Mouse (Mus musculus): ENCODE measurements around the gene Ramp1. TPM values are rescaled to one million over a fixed set of nuclear protein-coding genes. Genes with fewer than 3 reads are reported as not detected.

Gene Ramp1
- polyA plus RNA-seq, 1 experiment from 2014 or later, result 16.1 TPM

DNA sequence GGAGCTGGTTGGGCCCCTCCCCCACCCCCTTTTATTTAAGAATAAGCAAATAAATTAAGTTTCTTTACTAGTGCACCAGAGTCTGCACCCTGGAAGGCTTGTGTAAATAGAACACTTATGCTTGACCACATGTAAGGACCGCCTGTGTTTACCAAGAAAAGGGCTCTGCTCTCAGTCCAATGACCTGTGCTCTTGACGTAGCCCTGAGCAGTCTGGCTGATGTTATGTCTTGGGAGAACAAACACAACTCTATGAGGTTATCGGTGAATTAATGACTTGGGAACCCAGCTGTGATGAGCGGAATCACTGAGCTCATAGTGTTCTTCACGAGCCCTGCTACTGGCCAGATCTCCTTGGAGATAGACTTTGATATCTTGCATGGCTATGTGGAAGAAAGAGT lies 1.6 kb downstream of the Ramp1 start:
- H3K4me2 ChIP-seq, result peak overlapping the region; percentile 22; the same call in 1 of the 2 replicates

DNA sequence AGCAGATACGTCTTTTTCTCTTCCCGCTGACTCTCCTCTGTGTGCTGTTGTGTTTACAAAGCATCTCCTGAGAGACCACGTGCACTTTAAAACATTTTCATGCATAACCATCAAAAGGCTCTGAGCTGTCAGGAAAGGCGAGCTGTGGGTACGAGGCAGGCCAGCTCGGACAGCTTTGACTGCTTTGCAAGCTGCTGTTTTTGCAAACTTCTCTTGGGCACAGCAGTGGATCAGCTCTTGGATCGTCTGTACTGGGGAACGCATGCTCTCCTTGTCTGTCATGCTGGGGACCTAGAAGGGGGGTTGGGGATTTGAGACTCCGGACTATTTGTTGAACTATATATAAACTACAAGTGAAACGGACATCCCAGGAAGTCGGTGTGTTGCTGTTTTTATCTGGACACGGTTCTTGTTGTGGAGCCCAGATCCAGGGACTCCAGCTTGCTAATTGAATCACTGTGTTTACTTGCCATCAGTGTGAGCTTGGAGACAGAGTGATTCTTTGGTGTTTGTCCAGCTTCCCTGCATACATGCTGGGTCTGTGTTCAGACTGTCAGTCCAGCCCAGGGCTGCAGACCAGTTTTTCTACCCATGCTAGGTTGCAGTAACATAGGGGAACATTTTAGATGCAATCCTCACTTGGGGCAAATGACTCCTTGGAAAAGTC lies 2.3 kb downstream of the Ramp1 start:
- ATAC-seq (ENCODE audit: low FRiP score), result no peak
- Histone ChIP-seq H3K4me1 (peaks cover 25% of the 10 kb centered on the region), H3K27ac (replicated peaks) (peak overlapping the region; percentile 68), H3K4me2 (peak overlapping the region; percentile 22), H3K9ac (replicated peaks) (no peak overlapping the region), H3K9me3 (replicated peaks) (no peaks in the 10 kb centered on the region), H3K27me3 (replicated peaks) (peaks cover 28% of the 10 kb centered on the region), H3K4me3 (replicated peaks) (no peak overlapping the region), H3K36me3 (no peaks in the 10 kb centered on the region)
- 57% methylated on average over 12 of the region's 12 CpGs for WGBS

More for the DNA sequence above, 1.6 kb downstream of the Ramp1 start:
- H3K36me3 ChIP-seq, result no peaks in the 10 kb centered on the region
- no peaks in the 10 kb centered on the region for H3K9me3 ChIP-seq (replicated peaks)
- no peak overlapping the region for H3K9ac ChIP-seq (replicated peaks)
- ATAC-seq (ENCODE audit: low FRiP score), result peak; percentile 28; the same call in 1 of the 2 replicates
- peaks cover 28% of the 10 kb centered on the region for H3K27me3 ChIP-seq (replicated peaks)
- WGBS, result 58% methylated on average over 5 of the region's 5 CpGs
- H3K27ac ChIP-seq (replicated peaks), result peak overlapping the region; percentile 68; the same call in 1 of the 2 replicates
- no peak overlapping the region for H3K4me3 ChIP-seq (replicated peaks)
- peaks cover 25% of the 10 kb centered on the region for H3K4me1 ChIP-seq

DNA sequence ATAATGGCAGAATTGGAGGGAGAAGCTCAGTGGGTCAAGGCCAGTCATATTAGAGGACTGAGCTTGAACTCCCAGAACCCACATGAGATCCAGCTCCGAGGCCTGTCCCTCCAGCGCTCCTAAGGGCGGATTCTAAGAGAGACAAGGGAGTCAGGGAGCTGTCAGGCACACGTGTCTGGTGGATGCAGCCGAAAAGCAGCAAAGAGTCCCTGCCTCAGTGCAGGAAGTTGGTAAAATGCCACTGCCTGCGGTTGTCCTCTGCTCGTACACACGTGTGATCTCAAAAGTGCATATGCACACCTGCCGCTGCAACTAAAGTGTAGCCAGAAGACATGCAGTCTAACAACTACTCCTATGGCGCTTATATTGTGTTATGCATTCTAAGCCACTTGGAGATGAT lies 3.7 kb downstream of the Ramp1 start:
- Histone ChIP-seq H3K27me3 (replicated peaks) (peaks cover 28% of the 10 kb centered on the region), H3K4me3 (replicated peaks) (no peak overlapping the region), H3K36me3 (no peaks in the 10 kb centered on the region), H3K9ac (replicated peaks) (no peak overlapping the region), H3K4me1 (peaks cover 25% of the 10 kb centered on the region), H3K27ac (replicated peaks) (no peak overlapping the region), H3K9me3 (replicated peaks) (no peaks in the 10 kb centered on the region), H3K4me2 (no peak overlapping the region)
- WGBS, result 85% methylated on average over 10 of the region's 10 CpGs
- ATAC-seq (ENCODE audit: low FRiP score), result no peak

DNA sequence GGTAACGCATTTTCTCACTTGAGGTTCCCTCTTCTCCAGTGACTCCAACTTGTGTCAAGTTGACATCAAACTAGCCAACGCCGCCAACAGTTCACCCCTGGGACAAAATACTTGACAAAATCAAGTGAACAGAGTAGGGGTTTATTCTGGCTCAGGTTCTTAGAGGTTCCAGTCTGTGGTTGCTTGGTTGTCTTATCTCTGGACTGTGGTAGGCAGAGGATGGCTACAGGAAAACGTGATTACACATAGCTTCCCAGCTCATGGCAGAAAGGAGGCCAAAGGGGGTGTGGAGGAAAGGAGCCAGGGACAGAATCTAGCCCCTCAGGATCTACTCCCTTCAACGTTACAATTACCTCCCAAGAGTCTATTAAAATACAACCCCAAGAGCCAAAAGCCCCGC lies 7.1 kb downstream of the Ramp1 start:
- no peak overlapping the region for H3K9ac ChIP-seq (replicated peaks)
- no peaks in the 10 kb centered on the region for H3K9me3 ChIP-seq (replicated peaks)
- H3K27ac ChIP-seq (replicated peaks), result no peak overlapping the region
- H3K4me3 ChIP-seq (replicated peaks), result no peak overlapping the region
- 88% methylated on average over 6 of the region's 6 CpGs for WGBS
- H3K4me2 ChIP-seq, result no peak overlapping the region
- ATAC-seq (ENCODE audit: low FRiP score), result no peak
- H3K27me3 ChIP-seq (replicated peaks), result peaks cover 9% of the 10 kb centered on the region; the same call in 1 of the 2 replicates
- H3K36me3 ChIP-seq, result no peaks in the 10 kb centered on the region
- peaks cover 6% of the 10 kb centered on the region; the same call in 1 of the 2 replicates for H3K4me1 ChIP-seq

DNA sequence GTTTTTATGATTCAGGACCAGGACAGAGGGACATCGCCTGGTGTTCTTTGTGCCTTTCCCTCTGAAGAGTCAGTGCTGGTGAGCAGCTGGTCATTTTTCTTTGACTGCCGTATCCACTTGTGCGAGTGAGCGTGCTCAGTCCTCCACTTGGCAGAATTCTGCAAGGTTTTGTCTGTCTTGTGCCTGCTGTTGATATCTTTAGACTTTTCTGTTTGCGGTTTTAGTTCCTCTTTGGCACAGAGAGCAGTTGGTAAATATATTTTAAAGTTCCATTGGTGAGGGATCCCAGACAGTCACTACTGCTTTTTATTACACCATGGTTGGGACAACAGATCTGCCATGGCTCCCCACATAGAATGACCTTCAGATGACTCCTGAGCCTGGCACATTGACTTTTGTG lies 7.7 kb downstream of the Ramp1 start:
- no peak overlapping the region for H3K4me3 ChIP-seq (replicated peaks)
- no peak overlapping the region for H3K4me2 ChIP-seq
- H3K36me3 ChIP-seq, result no peaks in the 10 kb centered on the region
- ATAC-seq (ENCODE audit: low FRiP score), result no peak
- peaks cover 7% of the 10 kb centered on the region; the same call in 1 of the 2 replicates for H3K27me3 ChIP-seq (replicated peaks)
- H3K9me3 ChIP-seq (replicated peaks), result no peaks in the 10 kb centered on the region
- 89% methylated on average over 5 of the region's 5 CpGs for WGBS
- H3K27ac ChIP-seq (replicated peaks), result no peak overlapping the region
- no peak overlapping the region for H3K9ac ChIP-seq (replicated peaks)
- H3K4me1 ChIP-seq, result peaks cover 4% of the 10 kb centered on the region; the same call in 1 of the 2 replicates

DNA sequence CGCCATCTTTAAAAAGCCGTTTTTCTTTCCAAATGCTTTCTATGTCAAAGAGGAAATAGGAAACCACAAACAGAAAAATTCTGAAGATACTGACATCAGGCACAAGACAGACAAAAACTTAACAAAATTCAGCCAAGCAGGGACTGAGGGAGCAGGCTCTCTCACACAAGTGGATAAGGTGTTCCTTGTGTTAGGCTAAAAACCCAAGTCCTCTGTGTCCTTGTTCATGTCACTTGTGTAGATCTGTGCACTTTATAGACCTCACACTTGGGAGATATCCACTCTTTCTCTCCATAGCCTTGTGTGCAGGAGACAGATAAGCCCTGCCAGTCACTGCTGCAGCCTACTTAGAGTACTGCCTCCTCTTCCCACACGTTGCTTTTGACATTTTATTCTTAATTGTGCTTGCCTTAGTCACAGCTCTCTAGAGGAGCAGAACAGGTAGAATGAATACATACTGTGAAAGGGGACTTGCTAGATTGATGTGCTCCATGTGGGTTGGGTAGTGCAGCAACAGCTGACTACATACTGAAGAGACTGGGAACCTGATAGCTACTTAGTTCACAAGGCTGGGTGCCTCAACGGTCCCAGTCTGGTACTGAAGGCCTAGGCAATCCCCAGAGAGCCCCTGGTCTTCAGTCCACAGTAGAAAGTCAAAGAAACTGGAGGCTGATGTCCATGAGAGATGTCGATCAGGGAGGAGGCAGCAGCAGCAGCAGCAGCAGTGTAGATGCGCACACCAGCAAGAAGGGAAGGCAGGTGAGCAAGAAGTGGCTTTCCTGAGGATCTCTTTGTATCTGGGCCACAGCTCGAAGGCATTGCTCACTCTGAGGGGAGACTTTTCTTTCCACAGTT lies 8.4 kb downstream of the Ramp1 start:
- no peak for ATAC-seq (ENCODE audit: low FRiP score)
- Histone ChIP-seq H3K27me3 (replicated peaks) (peaks cover 3% of the 10 kb centered on the region; the same call in 1 of the 2 replicates), H3K4me2 (no peak overlapping the region), H3K9ac (replicated peaks) (no peak overlapping the region), H3K4me3 (replicated peaks) (no peak overlapping the region), H3K4me1 (no peaks in the 10 kb centered on the region), H3K36me3 (no peaks in the 10 kb centered on the region), H3K9me3 (replicated peaks) (no peaks in the 10 kb centered on the region), H3K27ac (replicated peaks) (no peak overlapping the region)
- 88% methylated on average over 7 of the region's 7 CpGs for WGBS

DNA sequence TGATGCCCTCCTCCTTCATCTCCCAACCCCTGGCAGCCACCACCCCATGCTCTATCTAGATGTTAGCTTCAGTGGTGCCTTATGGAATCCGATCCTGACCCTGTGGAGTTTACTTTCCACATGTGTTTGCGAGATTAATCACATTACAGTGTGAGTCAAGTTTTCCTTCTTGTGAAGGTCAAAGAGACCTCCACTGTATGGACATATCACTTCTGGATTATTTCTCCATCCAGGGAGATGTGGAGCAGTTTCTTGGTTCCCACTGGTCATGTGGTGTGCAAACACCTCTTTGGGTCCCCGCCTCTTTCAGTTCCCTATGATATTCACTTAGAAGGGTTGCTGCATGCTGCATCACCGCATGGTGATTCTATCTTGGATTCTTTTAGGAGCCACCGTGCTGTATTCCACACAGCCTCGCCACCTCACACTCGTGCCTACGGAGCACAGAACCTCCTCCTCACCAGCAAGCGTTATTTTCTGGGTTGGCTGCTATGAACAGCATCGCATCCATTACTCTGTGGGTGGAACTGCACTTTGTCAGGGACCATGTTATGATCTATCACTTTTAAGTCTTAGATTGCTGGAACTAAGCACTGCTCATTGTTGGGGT lies 9.3 kb downstream of the Ramp1 start:
- Histone ChIP-seq H3K36me3 (no peaks in the 10 kb centered on the region), H3K27me3 (replicated peaks) (no peaks in the 10 kb centered on the region)
- WGBS, result 93% methylated on average over 10 of the region's 10 CpGs

DNA sequence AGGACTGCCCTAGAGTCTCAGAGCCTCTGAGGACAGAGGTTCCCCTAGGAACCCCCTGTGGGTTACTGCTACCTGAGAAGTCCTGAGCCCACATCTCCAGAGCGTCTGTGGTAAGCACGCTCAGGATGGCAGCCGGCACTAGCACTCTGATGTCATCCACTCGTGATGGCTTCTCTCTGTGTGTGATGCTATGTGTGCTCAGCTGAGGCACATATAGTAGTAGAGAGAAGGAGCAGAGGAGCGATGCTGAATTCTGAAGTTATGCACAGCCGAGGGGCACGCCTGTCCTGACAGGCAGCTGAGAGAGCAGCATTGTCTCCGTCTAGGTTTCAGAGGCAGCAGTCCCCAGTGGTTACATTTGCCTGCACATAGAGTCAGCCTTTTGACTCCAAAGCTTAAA lies 12.6 kb downstream of the Ramp1 start:
- ATAC-seq (ENCODE audit: low FRiP score), result no peak
- WGBS, result 79% methylated on average over 8 of the region's 8 CpGs
- Histone ChIP-seq H3K9ac (replicated peaks) (no peak overlapping the region), H3K27ac (replicated peaks) (no peak overlapping the region), H3K9me3 (replicated peaks) (no peaks in the 10 kb centered on the region), H3K4me2 (no peak overlapping the region), H3K4me1 (no peaks in the 10 kb centered on the region), H3K27me3 (replicated peaks) (no peaks in the 10 kb centered on the region), H3K36me3 (no peaks in the 10 kb centered on the region), H3K4me3 (replicated peaks) (no peak overlapping the region)

More for the DNA sequence above, 9.3 kb downstream of the Ramp1 start:
- no peaks in the 10 kb centered on the region for H3K9me3 ChIP-seq (replicated peaks)
- H3K4me3 ChIP-seq (replicated peaks), result no peak overlapping the region
- no peak overlapping the region for H3K4me2 ChIP-seq
- no peaks in the 10 kb centered on the region for H3K4me1 ChIP-seq
- no peak for ATAC-seq (ENCODE audit: low FRiP score)
- H3K27ac ChIP-seq (replicated peaks), result no peak overlapping the region
- H3K9ac ChIP-seq (replicated peaks), result no peak overlapping the region

DNA sequence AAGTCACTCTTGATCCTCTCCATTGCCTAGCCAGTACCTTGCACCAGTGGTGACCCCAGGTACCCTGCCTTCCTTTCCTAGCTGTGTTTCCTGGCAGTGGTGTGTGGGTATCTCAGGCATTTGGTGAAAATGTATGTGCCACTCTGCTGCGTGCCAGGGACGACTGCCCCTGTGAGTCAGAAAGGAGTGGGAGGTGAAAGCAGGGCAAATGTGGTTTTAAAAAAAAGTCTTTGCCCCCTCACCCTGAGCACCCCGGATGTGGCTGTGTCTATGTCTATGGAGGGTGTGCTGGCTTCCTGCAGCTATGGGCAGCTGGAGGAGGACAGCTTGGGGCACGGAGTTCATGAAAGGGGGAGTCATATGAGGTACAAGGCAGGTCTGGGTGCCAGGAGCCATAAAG lies 13.6 kb downstream of the Ramp1 start:
- Histone ChIP-seq H3K4me2 (no peak overlapping the region), H3K27ac (replicated peaks) (no peak overlapping the region), H3K27me3 (replicated peaks) (no peaks in the 10 kb centered on the region), H3K9me3 (replicated peaks) (no peaks in the 10 kb centered on the region), H3K9ac (replicated peaks) (no peak overlapping the region), H3K4me3 (replicated peaks) (no peak overlapping the region), H3K4me1 (no peaks in the 10 kb centered on the region), H3K36me3 (no peaks in the 10 kb centered on the region)
- ATAC-seq (ENCODE audit: low FRiP score), result no peak
- 90% methylated on average over 4 of the region's 4 CpGs for WGBS

DNA sequence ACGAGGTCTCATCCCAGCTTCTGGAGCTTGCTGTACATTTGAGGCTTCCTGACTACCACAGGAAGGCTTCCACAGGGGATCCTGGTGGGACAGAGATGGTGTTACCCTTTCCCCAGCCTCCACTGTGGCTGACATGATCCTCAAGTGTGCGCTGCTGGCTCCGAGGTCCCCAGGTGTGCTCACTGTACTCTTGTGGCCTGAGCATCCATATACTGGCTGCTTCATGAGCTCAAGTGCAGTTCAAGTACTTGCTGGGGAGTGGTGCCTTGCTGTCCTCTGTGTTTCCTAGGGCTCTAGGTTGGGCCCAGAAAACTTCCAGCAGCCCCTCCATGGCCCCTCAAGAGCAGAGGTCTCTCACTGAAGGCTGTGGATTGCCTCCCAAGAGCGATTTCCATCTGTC lies 14.1 kb downstream of the Ramp1 start:
- H3K4me2 ChIP-seq, result no peak overlapping the region
- H3K36me3 ChIP-seq, result no peaks in the 10 kb centered on the region
- no peak overlapping the region for H3K9ac ChIP-seq (replicated peaks)
- H3K4me3 ChIP-seq (replicated peaks), result no peak overlapping the region
- H3K27me3 ChIP-seq (replicated peaks), result no peaks in the 10 kb centered on the region
- H3K4me1 ChIP-seq, result no peaks in the 10 kb centered on the region
- no peaks in the 10 kb centered on the region for H3K9me3 ChIP-seq (replicated peaks)
- no peak overlapping the region for H3K27ac ChIP-seq (replicated peaks)
- WGBS, result 86% methylated on average over 4 of the region's 4 CpGs
- no peak for ATAC-seq (ENCODE audit: low FRiP score)

DNA sequence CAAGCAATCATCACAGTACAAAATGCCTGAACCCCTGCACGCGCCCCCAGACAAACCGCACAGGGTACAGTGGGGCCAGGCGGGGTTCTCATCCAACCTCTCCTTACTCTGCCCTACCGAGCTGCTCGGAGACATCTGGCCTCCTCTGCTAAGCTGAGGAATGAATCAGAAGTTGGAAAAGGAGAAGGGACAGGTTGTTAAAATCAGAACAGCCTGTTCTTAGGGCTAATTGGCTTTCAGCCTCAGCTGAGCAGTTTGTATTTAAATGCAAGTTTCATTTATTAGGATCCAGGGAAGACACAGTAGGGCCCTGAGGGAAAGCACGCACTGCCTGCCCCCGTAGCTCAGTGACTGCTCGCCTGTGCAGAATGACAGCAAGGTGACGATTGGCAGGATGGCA lies 20.2 kb downstream of the Ramp1 start:
- H3K9ac ChIP-seq (replicated peaks), result no peak overlapping the region
- H3K4me3 ChIP-seq (replicated peaks), result no peak overlapping the region
- no peaks in the 10 kb centered on the region for H3K9me3 ChIP-seq (replicated peaks)
- H3K4me1 ChIP-seq, result peaks cover 7% of the 10 kb centered on the region
- 67% methylated on average over 10 of the region's 10 CpGs for WGBS
- no peaks in the 10 kb centered on the region for H3K27me3 ChIP-seq (replicated peaks)
- H3K27ac ChIP-seq (replicated peaks), result no peak overlapping the region
- no peak; the same call in 1 of the 2 replicates for ATAC-seq (ENCODE audit: low FRiP score)
- no peaks in the 10 kb centered on the region for H3K36me3 ChIP-seq
- no peak overlapping the region for H3K4me2 ChIP-seq
